Mouse (Mus musculus) megakaryocyte, embryonic 14.5 days (primary cell): ENCODE data around the gene Baz2a.

Source experiments
- FLI1 ChIP-seq: IDR thresholded peaks from 2 replicates; pipeline ENCODE4 v1.6.1; 2012; ENCODE audit warnings: low read length, inconsistent platforms, mixed read lengths
- GATA1 ChIP-seq: IDR thresholded peaks from 3 replicates; pipeline ENCODE4 v1.6.1; 2012; ENCODE audit warnings: mixed read lengths, low read length, inconsistent platforms, borderline replicate concordance

- no peak for TF ChIP-seq FLI1
- no peak for TF ChIP-seq GATA1
These were observed 50.8 kb downstream of the Baz2a start for GRCm38 (mm10) chr10:128142165-128142564.
